Comparison of ENCODE assay signal across 22 mouse cellular contexts in genomic region chr1:132216276-132216675, GRCm38 (mm10). TPM values are rescaled to one million over a fixed set of nuclear protein-coding genes. Genes with fewer than 3 reads are reported as not detected.
A peak's percentile ranks its signal among the peaks of the same experiment; 100 is the strongest.
DNase-seq lines count a peak whose midpoint lies in the region; ATAC-seq lines count a peak whose summit lies in the region.
"Had no signal": no experiment of that assay in that cellular context is flagged by ENCODE, and none has a peak within 500 bp of the region (broad histone marks: within the 10 kb centered on the region; RNA-seq: fewer than 3 reads in every experiment).

No protein-coding gene starts in this region.

- ATAC-seq in midbrain, embryonic 14.5 days (ENCODE audit: low FRiP score, low TSS enrichment): no peak
- no peak for ATAC-seq in midbrain, embryonic 11.5 days (ENCODE audit: low FRiP score)
- ATAC-seq in midbrain, embryonic 16.5 days: no peak
- ATAC-seq: activated CD4-positive, CD25-positive, alpha-beta regulatory T cell, adult 4 months; CD4-positive, CD25-positive, alpha-beta regulatory T cell, adult 4 months had no signal

- H3K9me3 ChIP-seq in midbrain, embryonic 10.5 days (replicated peaks): no peaks in the 10 kb centered on the region
- H3K9me3 ChIP-seq in midbrain, embryonic 14.5 days (ENCODE audit: control insufficient read depth, low read length): no peaks in the 10 kb centered on the region
- H3K9me3 ChIP-seq in midbrain, embryonic 11.5 days (ENCODE audit: control insufficient read depth, low read length): no peaks in the 10 kb centered on the region
- H3K9me3 ChIP-seq in midbrain, embryonic 16.5 days (replicated peaks; ENCODE audit: control insufficient read depth, low read length, poor library complexity, severe bottlenecking): no peaks in the 10 kb centered on the region
- H3K9me3 ChIP-seq in forebrain, embryonic 10.5 days: no peaks in the 10 kb centered on the region

- 63% methylated on average over 3 of the region's 3 CpGs for WGBS in midbrain, embryonic 10.5 days
- WGBS in midbrain, embryonic 14.5 days: 62% methylated on average over 3 of the region's 3 CpGs
- WGBS in midbrain, embryonic 11.5 days: 65% methylated on average over 3 of the region's 3 CpGs
- WGBS in midbrain, embryonic 16.5 days: 46% methylated on average over 3 of the region's 3 CpGs
- WGBS in forebrain, embryonic 10.5 days: 67% methylated on average over 3 of the region's 3 CpGs

- peaks cover 35% of the 10 kb centered on the region for H3K27me3 ChIP-seq in midbrain, embryonic 10.5 days (ENCODE audit: low read depth, poor library complexity, severe bottlenecking)
- no peaks in the 10 kb centered on the region for H3K27me3 ChIP-seq in midbrain, embryonic 14.5 days (ENCODE audit: control insufficient read depth, insufficient read depth, low read length)
- H3K27me3 ChIP-seq in midbrain, embryonic 11.5 days (ENCODE audit: control insufficient read depth, insufficient read depth, low read length): no peaks in the 10 kb centered on the region
- H3K27me3 ChIP-seq in midbrain, embryonic 16.5 days (ENCODE audit: control insufficient read depth, insufficient read depth, low read depth, low read length): no peaks in the 10 kb centered on the region
- H3K27me3 ChIP-seq in forebrain, embryonic 10.5 days (ENCODE audit: poor library complexity, severe bottlenecking): peaks cover 47% of the 10 kb centered on the region
- H3K27me3 ChIP-seq: Patski had no signal

- H3K27ac ChIP-seq in midbrain, embryonic 10.5 days (replicated peaks): 0 out of 2 replicates have a peak overlapping the region, but pooled peaks have one; percentile 29
- H3K27ac ChIP-seq in midbrain, embryonic 14.5 days (replicated peaks; ENCODE audit: low read depth, low read length): no peak overlapping the region
- no peak overlapping the region for H3K27ac ChIP-seq in midbrain, embryonic 11.5 days (ENCODE audit: low read depth, low read length)
- H3K27ac ChIP-seq in midbrain, embryonic 16.5 days (ENCODE audit: low read length): no peak overlapping the region
- no peak overlapping the region for H3K27ac ChIP-seq in forebrain, embryonic 10.5 days

- H3K36me3 ChIP-seq in midbrain, embryonic 10.5 days: no peaks in the 10 kb centered on the region
- no peaks in the 10 kb centered on the region for H3K36me3 ChIP-seq in midbrain, embryonic 14.5 days (ENCODE audit: control insufficient read depth, insufficient read depth, low read length)
- H3K36me3 ChIP-seq in midbrain, embryonic 11.5 days (ENCODE audit: control insufficient read depth, insufficient read depth, low read length): no peaks in the 10 kb centered on the region
- no peaks in the 10 kb centered on the region for H3K36me3 ChIP-seq in midbrain, embryonic 16.5 days (ENCODE audit: control insufficient read depth, insufficient read depth, low read length)
- H3K36me3 ChIP-seq in forebrain, embryonic 10.5 days (replicated peaks): no peaks in the 10 kb centered on the region
- H3K36me3 ChIP-seq: G1E had no signal

- peaks cover 49% of the 10 kb centered on the region for H3K4me1 ChIP-seq in midbrain, embryonic 10.5 days
- peaks cover 28% of the 10 kb centered on the region for H3K4me1 ChIP-seq in midbrain, embryonic 14.5 days (ENCODE audit: control insufficient read depth, insufficient read depth, low read length)
- peaks cover 17% of the 10 kb centered on the region for H3K4me1 ChIP-seq in midbrain, embryonic 11.5 days (ENCODE audit: control insufficient read depth, insufficient read depth, low read length)
- H3K4me1 ChIP-seq in midbrain, embryonic 16.5 days (ENCODE audit: control insufficient read depth, insufficient read depth, low read length): peaks cover 26% of the 10 kb centered on the region
- peaks cover 34% of the 10 kb centered on the region for H3K4me1 ChIP-seq in forebrain, embryonic 10.5 days

- no peak overlapping the region for H3K4me3 ChIP-seq in midbrain, embryonic 10.5 days
- no peak overlapping the region for H3K4me3 ChIP-seq in midbrain, embryonic 14.5 days (replicated peaks; ENCODE audit: low read depth, low read length)
- H3K4me3 ChIP-seq in midbrain, embryonic 11.5 days (ENCODE audit: low read depth, low read length): no peak overlapping the region
- H3K4me3 ChIP-seq in midbrain, embryonic 16.5 days (ENCODE audit: low read depth, low read length): no peak overlapping the region
- no peak overlapping the region for H3K4me3 ChIP-seq in forebrain, embryonic 10.5 days

- no peak overlapping the region for H3K9ac ChIP-seq in midbrain, embryonic 14.5 days (replicated peaks; ENCODE audit: low read length)
- no peak overlapping the region for H3K9ac ChIP-seq in midbrain, embryonic 11.5 days (ENCODE audit: low read length)
- no peak overlapping the region for H3K9ac ChIP-seq in midbrain, embryonic 16.5 days (ENCODE audit: low read depth, low read length)

- H3K4me2 ChIP-seq in midbrain, embryonic 14.5 days (ENCODE audit: low read length): no peak overlapping the region
- no peak overlapping the region for H3K4me2 ChIP-seq in midbrain, embryonic 11.5 days
- H3K4me2 ChIP-seq in midbrain, embryonic 16.5 days (ENCODE audit: low read length): no peak overlapping the region

- no peak for DNase-seq in midbrain, embryonic 10.5 days (ENCODE audit: low spot score)
- no peak for DNase-seq in midbrain, embryonic 14.5 days
- DNase-seq in midbrain, embryonic 11.5 days (ENCODE audit: low spot score, missing footprints): peak; percentile 79
- DNase-seq in A20 (ENCODE audit: low read depth, low spot score): peak; percentile 62
- DNase-seq in forebrain, embryonic 10.5 days (ENCODE audit: extremely low spot score, low spot score): no peak
- DNase-seq: adrenal gland, adult 2 months; adrenal gland, adult 8-10 months; adrenal gland, postnatal 10 days; adrenal gland, postnatal 25 days; adrenal gland, postnatal 36 days; B cell, adult 2 months; cerebellum, adult 11 months; cerebellum, adult 11-12 months; cerebellum, adult 18-20 months; cerebellum, adult 2 months had no signal

RNA-seq across cellular contexts. Expression of gene Gm10188, which starts 13.3 kb away (rescaled TPM):
- polyA plus RNA-seq in midbrain, embryonic 10.5 days (2016; fragmentation: Nextera tagmentation; extraction: Ambion mirVana): 0.23 and 0.46 TPM in 2 replicates
- polyA plus RNA-seq in midbrain, embryonic 14.5 days (2014; fragmentation: Nextera tagmentation; extraction: Ambion mirVana): 0.70 TPM in 1 of 2 replicates, not detected in the other
- 0.55 and 0.66 TPM in 2 replicates for polyA plus RNA-seq in midbrain, embryonic 11.5 days (2014; fragmentation: Nextera tagmentation; extraction: Ambion mirVana)
- polyA plus RNA-seq in midbrain, embryonic 16.5 days (2015; fragmentation: Nextera tagmentation; extraction: Ambion mirVana): 0.28 and 0.63 TPM in 2 replicates
- not detected in 2 replicates for polyA plus RNA-seq in forebrain, embryonic 10.5 days (2016; fragmentation: Nextera tagmentation; extraction: Ambion mirVana)
- polyA plus RNA-seq: activated CD4-positive, CD25-positive, alpha-beta regulatory T cell, adult 4 months; adrenal gland, adult 2 months; brain, embryonic 14.5 days; C2C12; CD4-positive, CD25-positive, alpha-beta regulatory T cell, adult 4 months; cerebellum, adult 2 months; G1E had no signal

RNA-seq across cellular contexts. Expression of gene AC124108.1, which starts 25.0 kb away (rescaled TPM):
- 2.3 and 4.0 TPM in 2 replicates for polyA plus RNA-seq in midbrain, embryonic 10.5 days (2016; fragmentation: Nextera tagmentation; extraction: Ambion mirVana)
- 4.4 and 4.5 TPM in 2 replicates for polyA plus RNA-seq in midbrain, embryonic 14.5 days (2014; fragmentation: Nextera tagmentation; extraction: Ambion mirVana)
- polyA plus RNA-seq in midbrain, embryonic 11.5 days (2014; fragmentation: Nextera tagmentation; extraction: Ambion mirVana): 5.0 and 5.2 TPM in 2 replicates
- polyA plus RNA-seq in midbrain, embryonic 16.5 days (2015; fragmentation: Nextera tagmentation; extraction: Ambion mirVana): 2.8 and 4.0 TPM in 2 replicates
- polyA plus RNA-seq in forebrain, embryonic 10.5 days (2016; fragmentation: Nextera tagmentation; extraction: Ambion mirVana): 1.8 and 3.3 TPM in 2 replicates
- polyA plus RNA-seq: activated CD4-positive, CD25-positive, alpha-beta regulatory T cell, adult 4 months; CD4-positive, CD25-positive, alpha-beta regulatory T cell, adult 4 months; G1E had no signal

RNA-seq across cellular contexts. Expression of gene Lemd1, which starts 25.0 kb away (rescaled TPM):
- polyA plus RNA-seq in midbrain, embryonic 10.5 days (2016; fragmentation: Nextera tagmentation; extraction: Ambion mirVana): 6.2 and 8.4 TPM in 2 replicates
- polyA plus RNA-seq in midbrain, embryonic 14.5 days (2014; fragmentation: Nextera tagmentation; extraction: Ambion mirVana): 21.2 and 23.2 TPM in 2 replicates
- 10.7 and 12.9 TPM in 2 replicates for polyA plus RNA-seq in midbrain, embryonic 11.5 days (2014; fragmentation: Nextera tagmentation; extraction: Ambion mirVana)
- polyA plus RNA-seq in midbrain, embryonic 16.5 days (2015; fragmentation: Nextera tagmentation; extraction: Ambion mirVana): 16.2 and 18.0 TPM in 2 replicates
- 4.1 and 4.2 TPM in 2 replicates for polyA plus RNA-seq in forebrain, embryonic 10.5 days (2016; fragmentation: Nextera tagmentation; extraction: Ambion mirVana)
- polyA plus RNA-seq: activated CD4-positive, CD25-positive, alpha-beta regulatory T cell, adult 4 months; CD4-positive, CD25-positive, alpha-beta regulatory T cell, adult 4 months; G1E had no signal

Comparison
In these comparisons a context has a peak if more than half of its experiments do, and no peak if none do; other contexts are left out.
1. DNase-seq: peak in midbrain, embryonic 11.5 days (single experiment) and A20 (single experiment); none in midbrain, embryonic 10.5 days (single experiment), midbrain, embryonic 14.5 days (single experiment) and forebrain, embryonic 10.5 days (single experiment).